Mouse (Mus musculus) limb, embryonic 12.5 days (tissue): ENCODE results near the gene Qdpr. TPM values are rescaled to one million over a fixed set of nuclear protein-coding genes. Genes with fewer than 3 reads are reported as not detected.

Experiments
- ATAC-seq: fragments of 200-750 bp; cut with Nextera tagmentation; 2 replicates; pipeline ENCODE4 v1.8.0; 2017; ENCODE audit warnings: low read depth, moderate TSS enrichment; ENCODE audit not compliant: insufficient number of reproducible peaks, insufficient read depth, low FRiP score, low TSS enrichment
- H3K27ac ChIP-seq: fragments of 300-500 bp; sonication (generic); 2 replicates; pipeline ENCODE4 v1.5.1; 2016; ENCODE audit warnings: mild to moderate bottlenecking, moderate library complexity
- H3K27me3 ChIP-seq: fragments of 300-500 bp; sonication (generic); 2 replicates; pipeline ENCODE4 v1.6.1; 2016; ENCODE audit warnings: mild to moderate bottlenecking, moderate library complexity
- H3K36me3 ChIP-seq: fragments of 300-500 bp; sonication (generic); 2 replicates; pipeline ENCODE4 v1.6.1; 2016; ENCODE audit warnings: mild to moderate bottlenecking, moderate library complexity
- H3K4me1 ChIP-seq: fragments of 300-500 bp; sonication (generic); replicated peaks from 2 replicates; pipeline ENCODE4 v1.6.1; 2016
- H3K4me2 ChIP-seq: fragments of 300-500 bp; sonication (generic); 2 replicates; pipeline ENCODE4 v1.6.1; 2016; ENCODE audit warnings: mild to moderate bottlenecking, moderate library complexity
- H3K4me3 ChIP-seq: fragments of 300-500 bp; sonication (generic); replicated peaks from 2 replicates; pipeline ENCODE4 v1.5.1; 2016; ENCODE audit warnings: mild to moderate bottlenecking
- H3K9ac ChIP-seq: fragments of 300-500 bp; sonication (generic); replicated peaks from 2 replicates; pipeline ENCODE4 v1.6.1; 2016; ENCODE audit warnings: mild to moderate bottlenecking, moderate library complexity
- H3K9me3 ChIP-seq: fragments of 300-500 bp; sonication (generic); 2 replicates; pipeline ENCODE4 v1.6.1; 2016; ENCODE audit warnings: mild to moderate bottlenecking, moderate library complexity
- WGBS: fragments of 180-500 bp; shearing (Covaris S2); methylation state at CpG from one replicate; pipeline ENCODE4 v1.1.7; 2016; 5-methylcytosine and 5-hydroxymethylcytosine counted together
- polyA plus RNA-seq: library from polyadenylated mRNA; unstranded; fragments of >200 nt; fragmentation: Nextera tagmentation; extraction: Ambion mirVana; gene quantifications from 2 replicates; pipeline ENCODE4 v1.2.1, GENCODE M21; 2016

Gene Qdpr
- polyA plus RNA-seq, 1 experiment from 2014 or later: 116 TPM

DNA sequence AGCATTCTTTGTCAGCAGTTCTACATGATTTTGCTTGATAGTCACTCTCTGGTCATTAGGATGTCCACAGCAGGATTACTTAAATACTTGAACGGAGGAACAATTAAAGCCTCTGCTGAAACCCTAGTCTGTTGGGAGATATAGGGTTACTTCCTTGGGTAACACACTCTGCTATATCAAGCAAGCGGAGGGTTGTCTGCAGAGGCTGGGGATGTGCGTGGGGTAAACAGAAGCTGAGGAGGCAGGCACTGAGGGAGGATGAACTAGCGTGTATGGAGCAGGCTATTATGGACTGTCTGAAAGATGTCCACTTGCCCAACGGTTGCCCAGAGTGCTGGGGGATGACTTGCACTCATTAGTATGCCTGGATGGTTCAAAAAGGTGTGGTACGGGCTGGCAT is 3.4 kb upstream of the Qdpr start, which contains the start of gene Clrn2:
Gene Clrn2 (plus strand): TSS at position 301 of the 400 bp plus-strand sequence.
- ATAC-seq: no peak

DNA sequence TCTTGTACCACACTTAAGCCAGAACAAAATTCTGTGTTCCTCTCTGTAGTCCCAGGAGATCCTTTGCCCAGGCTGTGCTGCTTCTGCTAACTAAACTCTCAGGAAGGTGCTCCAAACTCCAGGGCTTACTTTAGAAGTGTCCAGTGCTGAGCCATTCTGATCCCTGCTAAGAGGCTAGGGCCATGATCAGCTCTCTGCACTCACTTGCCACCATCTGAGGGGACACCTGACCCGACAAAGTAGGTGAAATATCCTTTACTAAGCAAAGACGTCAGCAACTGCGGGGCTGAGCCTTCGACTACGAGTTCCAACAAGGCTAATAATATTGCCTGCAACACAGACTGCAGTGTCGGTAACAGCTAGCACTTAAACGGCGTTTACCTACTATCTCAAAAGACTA is 830 bp downstream of the Qdpr start:
- Histone ChIP-seq H3K4me3 (peak overlapping the region; percentile 67), H3K9ac (peak overlapping the region; percentile 79; the same call in 1 of the 2 replicates), H3K4me2 (peak overlapping the region; percentile 95), H3K4me1 (peaks cover 10% of the 10 kb centered on the region), H3K27ac (no peak overlapping the region), H3K9me3 (no peaks in the 10 kb centered on the region), H3K36me3 (0 out of 2 replicates have a peak, but pooled peaks cover 12% of the 10 kb centered on the region), H3K27me3 (peaks cover 6% of the 10 kb centered on the region; the same call in 1 of the 2 replicates)
- no peak for ATAC-seq
- 2% methylated on average over 8 of the region's 8 CpGs for WGBS

More for the DNA sequence above, 3.4 kb upstream of the Qdpr start, which contains the start of gene Clrn2:
- no peak within 1 kb of the TSS for H3K4me2 ChIP-seq
- 67% methylated on average over 6 of the region's 6 CpGs for WGBS
- H3K4me3 ChIP-seq: no peak within 1 kb of the TSS
- H3K9ac ChIP-seq: no peak within 1 kb of the TSS
- H3K27ac ChIP-seq: no peak within 1 kb of the TSS
- no peaks in the 10 kb centered on the region for H3K36me3 ChIP-seq
- H3K27me3 ChIP-seq: peaks cover 5% of the 10 kb centered on the region; the same call in 1 of the 2 replicates
- H3K4me1 ChIP-seq: peaks cover 10% of the 10 kb centered on the region
- H3K9me3 ChIP-seq: no peaks in the 10 kb centered on the region

DNA sequence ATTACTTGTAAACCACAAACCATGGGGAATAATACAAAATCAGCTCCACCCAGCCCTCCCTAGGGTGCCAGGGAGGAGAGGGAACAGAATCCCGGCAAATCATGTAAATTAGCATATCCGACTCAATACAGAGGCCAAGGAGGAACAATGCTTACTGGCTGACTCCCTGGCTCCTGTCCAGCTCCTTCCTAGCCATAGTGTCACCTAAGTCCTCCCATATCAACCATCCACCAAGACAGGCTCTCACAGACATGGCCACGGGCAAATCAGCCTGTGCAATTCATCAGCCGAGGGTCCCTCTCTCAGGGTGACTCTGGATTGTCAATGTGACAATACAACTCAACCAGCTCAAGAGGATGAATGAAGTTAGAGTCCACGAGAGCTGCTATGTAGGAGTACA is 1.4 kb downstream of the Qdpr start:
- ATAC-seq: no peak
- peak overlapping the region; percentile 95 for H3K4me2 ChIP-seq
- H3K27me3 ChIP-seq: peaks cover 6% of the 10 kb centered on the region; the same call in 1 of the 2 replicates
- no peak overlapping the region for H3K27ac ChIP-seq
- 63% methylated on average over 5 of the region's 5 CpGs for WGBS
- peak overlapping the region; percentile 67; the same call in 1 of the 2 replicates for H3K4me3 ChIP-seq
- H3K9ac ChIP-seq: no peak overlapping the region
- H3K4me1 ChIP-seq: peaks cover 10% of the 10 kb centered on the region
- H3K36me3 ChIP-seq: 0 out of 2 replicates have a peak, but pooled peaks cover 14% of the 10 kb centered on the region
- no peaks in the 10 kb centered on the region for H3K9me3 ChIP-seq

DNA sequence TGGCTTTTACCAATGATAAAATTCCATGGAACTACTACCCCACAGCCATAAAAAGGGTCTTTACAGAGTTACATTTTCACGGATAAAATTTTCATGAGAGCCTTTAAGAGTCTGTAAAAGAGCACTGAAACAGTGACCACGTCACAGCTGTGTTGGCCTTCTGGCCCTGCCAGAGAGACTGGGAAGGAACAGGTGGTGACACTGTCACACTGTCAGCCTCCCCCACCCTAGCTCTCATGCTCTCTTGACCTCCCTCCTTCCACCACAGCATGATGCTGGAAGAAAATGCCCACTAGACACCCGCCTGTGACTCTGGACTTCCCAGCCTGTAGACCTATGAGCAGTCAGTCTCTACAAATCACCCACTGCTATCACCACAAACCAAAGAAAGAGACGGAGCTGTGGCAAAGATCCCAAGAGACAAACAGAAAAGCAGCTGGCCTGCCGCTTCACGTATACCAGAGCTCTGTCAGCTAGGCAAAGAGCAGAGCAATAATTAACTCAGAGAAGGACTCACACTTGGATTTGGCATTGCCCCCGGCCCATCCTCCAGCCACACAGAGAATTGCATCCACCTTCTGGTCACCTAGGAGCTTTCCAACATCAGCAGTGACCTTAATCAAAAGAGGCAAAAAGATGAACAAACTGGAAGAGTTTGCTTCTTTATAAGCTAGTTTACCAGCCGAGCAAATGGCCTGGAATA is 5.8 kb downstream of the Qdpr start:
- peaks cover 6% of the 10 kb centered on the region; the same call in 1 of the 2 replicates for H3K27me3 ChIP-seq
- no peaks in the 10 kb centered on the region for H3K9me3 ChIP-seq
- ATAC-seq: 0 out of 2 replicates have a peak, but pooled peaks have one; percentile 31
- H3K4me3 ChIP-seq: no peak overlapping the region
- WGBS: 81% methylated on average over 8 of the region's 8 CpGs
- no peak overlapping the region for H3K27ac ChIP-seq
- no peak overlapping the region for H3K9ac ChIP-seq
- peaks cover 8% of the 10 kb centered on the region for H3K4me1 ChIP-seq
- peaks cover 37% of the 10 kb centered on the region for H3K36me3 ChIP-seq
- H3K4me2 ChIP-seq: no peak overlapping the region

DNA sequence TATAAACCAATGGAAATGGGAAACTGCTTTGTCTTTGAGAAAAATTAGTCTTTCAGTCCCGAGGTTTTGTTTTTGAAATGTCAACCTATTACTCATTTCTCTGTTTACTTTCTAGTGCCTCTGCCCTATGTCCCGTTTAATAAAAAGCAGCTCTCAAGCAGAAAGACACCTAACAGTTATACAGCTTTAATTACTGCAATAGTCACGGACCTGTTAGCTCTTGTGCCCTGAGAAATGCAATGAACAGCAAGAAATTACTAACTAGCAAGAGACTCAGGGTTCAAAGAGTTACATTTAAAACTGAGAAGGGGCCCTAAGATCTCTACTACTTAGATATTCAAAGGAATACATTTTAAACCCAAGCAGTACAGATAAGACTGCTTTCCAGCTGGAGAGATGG is 8.3 kb downstream of the Qdpr start:
- H3K4me1 ChIP-seq: peaks cover 4% of the 10 kb centered on the region
- no peak for ATAC-seq
- H3K9me3 ChIP-seq: no peaks in the 10 kb centered on the region
- WGBS: 78% methylated on average over 3 of the region's 3 CpGs
- no peak overlapping the region for H3K4me3 ChIP-seq
- no peak overlapping the region for H3K4me2 ChIP-seq
- no peak overlapping the region for H3K27ac ChIP-seq
- H3K9ac ChIP-seq: no peak overlapping the region
- peaks cover 57% of the 10 kb centered on the region for H3K36me3 ChIP-seq
- H3K27me3 ChIP-seq: no peaks in the 10 kb centered on the region

DNA sequence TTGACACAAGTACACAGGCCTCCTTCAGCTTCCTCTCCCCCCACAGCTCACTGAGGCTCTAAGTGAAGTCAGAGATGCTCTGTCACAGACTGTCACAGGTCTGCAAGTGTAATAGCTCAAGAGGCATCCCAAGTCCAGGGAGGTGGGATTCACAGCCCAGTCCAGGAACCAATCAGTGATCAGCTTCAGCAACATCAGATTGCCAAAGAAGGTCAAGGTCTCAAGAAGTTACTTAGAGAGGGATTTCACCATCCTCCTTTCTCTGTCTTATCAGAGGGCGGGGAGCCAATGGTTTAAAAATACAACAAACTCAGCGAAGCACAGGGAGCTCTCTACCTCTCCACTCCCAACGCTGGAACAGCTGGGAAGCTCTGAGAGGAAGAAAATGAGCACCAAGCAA is 8.9 kb downstream of the Qdpr start:
- no peak for ATAC-seq
- Histone ChIP-seq H3K4me2 (no peak overlapping the region), H3K4me1 (peaks cover 9% of the 10 kb centered on the region), H3K9ac (no peak overlapping the region), H3K4me3 (no peak overlapping the region), H3K36me3 (peaks cover 56% of the 10 kb centered on the region), H3K9me3 (no peaks in the 10 kb centered on the region), H3K27ac (no peak overlapping the region), H3K27me3 (no peaks in the 10 kb centered on the region)
- WGBS: 91% methylated on average over 3 of the region's 3 CpGs

DNA sequence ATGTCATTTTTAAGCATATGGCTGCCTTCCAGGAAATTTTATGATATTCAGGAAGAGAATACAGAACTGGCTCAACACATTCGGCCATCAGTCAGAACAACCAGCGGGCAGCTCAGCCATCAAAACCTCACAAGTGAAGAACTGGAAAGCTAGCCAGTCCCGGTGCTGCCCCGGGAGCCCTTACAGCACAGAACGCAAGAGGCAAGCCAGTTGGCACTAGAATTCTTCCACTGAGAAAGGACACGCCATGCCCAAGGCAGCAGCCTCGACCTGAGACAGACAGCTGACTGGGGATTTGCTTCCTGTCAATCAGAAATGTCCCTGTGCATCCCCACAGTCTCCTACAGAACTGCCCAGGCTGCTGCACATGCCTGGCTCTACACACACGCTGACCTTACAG is 11.7 kb downstream of the Qdpr start:
- Histone ChIP-seq H3K9ac (no peak overlapping the region), H3K4me3 (no peak overlapping the region), H3K27me3 (no peaks in the 10 kb centered on the region), H3K4me2 (no peak overlapping the region), H3K4me1 (peaks cover 14% of the 10 kb centered on the region), H3K27ac (no peak overlapping the region), H3K36me3 (peaks cover 60% of the 10 kb centered on the region), H3K9me3 (no peaks in the 10 kb centered on the region)
- WGBS: 93% methylated on average over 8 of the region's 8 CpGs
- ATAC-seq: no peak

DNA sequence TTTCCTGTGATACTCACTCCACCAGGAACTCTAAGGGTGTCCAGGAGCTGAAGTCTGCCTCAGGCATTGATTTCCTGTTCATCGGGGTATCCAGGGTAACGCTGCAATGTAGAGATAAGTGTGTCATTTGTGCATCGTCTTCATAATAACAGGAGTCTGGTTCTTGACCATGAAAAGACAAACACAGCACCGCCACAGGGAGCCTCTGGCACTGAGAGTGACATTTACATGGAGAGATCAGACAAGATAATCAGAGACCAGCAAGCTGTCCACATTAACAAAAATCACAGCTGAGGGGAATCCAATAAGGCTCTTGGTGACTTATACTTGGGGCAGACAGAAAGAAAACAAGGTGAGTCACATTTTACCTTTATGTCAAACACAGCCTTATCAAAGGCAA is 12.2 kb downstream of the Qdpr start:
- Histone ChIP-seq H3K4me1 (peaks cover 14% of the 10 kb centered on the region), H3K4me2 (no peak overlapping the region), H3K27me3 (no peaks in the 10 kb centered on the region), H3K9me3 (no peaks in the 10 kb centered on the region), H3K4me3 (no peak overlapping the region), H3K36me3 (peaks cover 60% of the 10 kb centered on the region), H3K27ac (no peak overlapping the region), H3K9ac (no peak overlapping the region)
- ATAC-seq: no peak
- WGBS: 86% methylated on average over 4 of the region's 4 CpGs

DNA sequence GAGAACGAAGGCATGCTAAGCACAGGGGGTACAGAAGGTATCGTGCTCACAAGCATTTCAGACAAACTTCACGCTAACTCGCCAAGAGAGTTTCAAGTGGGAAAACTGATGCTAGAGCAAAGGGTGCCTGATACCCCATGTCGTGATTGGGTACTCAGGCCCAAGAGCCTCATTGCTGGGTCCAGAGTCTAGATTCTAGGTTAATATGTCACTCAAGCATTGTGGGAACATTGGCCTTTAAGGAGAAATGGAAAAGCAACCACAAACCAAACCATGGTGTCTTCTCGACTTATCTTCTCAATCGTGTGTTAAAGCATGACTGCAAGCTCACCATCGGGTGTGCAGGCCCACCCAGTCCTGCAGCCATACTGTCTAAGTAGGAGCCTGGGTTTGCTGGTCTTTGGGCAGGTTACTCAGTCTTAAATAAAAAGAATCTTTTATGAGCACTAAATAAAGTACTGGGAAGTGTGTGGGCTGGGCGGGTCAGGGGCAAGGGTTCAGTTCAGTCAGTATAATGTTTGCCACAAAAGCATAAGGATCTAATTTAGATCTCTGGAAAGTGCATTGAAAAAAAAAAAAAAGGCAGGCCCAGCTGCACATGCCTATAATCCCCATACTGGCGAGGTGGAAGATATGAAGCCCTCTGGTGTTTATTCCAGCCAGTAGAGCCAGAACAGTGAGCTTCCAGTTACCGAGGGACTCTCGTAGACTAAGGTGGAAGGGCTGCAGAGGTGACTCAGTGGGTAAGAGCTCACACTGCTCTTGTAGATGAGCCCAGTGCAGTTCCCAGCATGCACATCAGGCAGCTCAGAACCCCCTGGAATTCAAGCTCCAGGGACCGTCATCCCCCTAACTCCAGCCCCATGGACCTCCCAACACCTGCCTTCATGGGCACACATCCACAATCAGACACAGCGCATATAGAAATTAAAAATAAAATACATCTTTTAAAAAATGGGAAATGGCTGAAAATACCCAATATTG is 13.8 kb downstream of the Qdpr start:
- Histone ChIP-seq H3K4me2 (no peak overlapping the region), H3K4me3 (no peak overlapping the region), H3K27ac (0 out of 2 replicates have a peak overlapping the region, but pooled peaks have one; percentile 13), H3K9ac (no peak overlapping the region), H3K9me3 (no peaks in the 10 kb centered on the region), H3K27me3 (no peaks in the 10 kb centered on the region), H3K4me1 (peaks cover 14% of the 10 kb centered on the region), H3K36me3 (peaks cover 61% of the 10 kb centered on the region)
- WGBS: 66% methylated on average over 14 of the region's 14 CpGs
- peak; percentile 74 for ATAC-seq

DNA sequence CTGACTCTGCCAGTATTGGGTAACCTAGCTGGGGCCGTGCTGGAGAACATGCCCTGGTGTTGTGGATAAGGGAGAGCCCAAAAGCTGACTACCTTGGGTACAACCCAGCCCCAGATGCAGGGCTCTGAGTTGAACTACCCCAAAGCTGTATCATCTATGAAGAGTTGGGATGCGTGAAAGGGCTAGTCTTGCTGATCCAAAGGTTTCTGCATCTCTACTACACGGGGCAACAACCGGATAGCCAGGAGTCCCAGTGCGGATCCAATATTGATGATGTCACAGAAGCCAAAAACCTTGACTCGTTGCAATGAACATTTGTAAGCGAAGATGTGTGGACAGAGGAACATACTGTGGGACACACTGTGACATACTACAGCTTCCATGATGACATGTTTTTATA is 22.1 kb downstream of the Qdpr start:
- H3K4me3 ChIP-seq: no peak overlapping the region
- no peaks in the 10 kb centered on the region for H3K4me1 ChIP-seq
- no peak for ATAC-seq
- H3K9ac ChIP-seq: no peak overlapping the region
- WGBS: 91% methylated on average over 7 of the region's 7 CpGs
- H3K9me3 ChIP-seq: no peaks in the 10 kb centered on the region
- no peak overlapping the region for H3K27ac ChIP-seq
- no peak overlapping the region for H3K4me2 ChIP-seq
- H3K36me3 ChIP-seq: peaks cover 9% of the 10 kb centered on the region; the same call in 1 of the 2 replicates
- H3K27me3 ChIP-seq: no peaks in the 10 kb centered on the region
